Mouse (Mus musculus) heart, adult 8-10 months (tissue): Measurements from ENCODE around the gene Kantr. TPM values are rescaled to one million over a fixed set of nuclear protein-coding genes. Genes with fewer than 3 reads are reported as not detected.

Experiments
- DNase-seq: peaks from one replicate; pipeline ENCODE4 v3.0.0; 2022; ENCODE audit warnings: low spot score
- total RNA-seq, 4 experiments: library from RNA; stranded (reverse); gene quantifications; 2 replicates each; pipeline ENCODE4 v1.2.4; 2022

Gene Kantr
- total RNA-seq, 4 experiments from 2014 or later = 2.3 to 5.2 (median 2.5) TPM

GRCm38 (mm10) chrX:152284746-152285145 lies 42.5 kb downstream of the Kantr start:
- DNase-seq = no peak

GRCm38 (mm10) chrX:152279384-152279783 lies 47.9 kb downstream of the Kantr start:
- no peak for DNase-seq

- DNase-seq = peak; percentile 1
Observed at GRCm38 (mm10) chrX:152271189-152271588, 56.1 kb downstream of the Kantr start.

Other genes with a start within 250 kb of the Kantr start
- gene Iqsec2, start 183.2 kb downstream of the Kantr start, total RNA-seq = 10 to 100 TPM; 64.3 to 87.0 (median 82.0) TPM
- gene Kdm5c, start 94.5 kb downstream of the Kantr start, total RNA-seq = 10 to 100 TPM; 26.9 to 54.4 (median 37.6) TPM
- 10 to 100 TPM; 10.9 to 17.1 (median 11.9) TPM for gene Tspyl2, start 14.9 kb upstream of the Kantr start, total RNA-seq
- under 1 TPM in 3 of 4 experiments, not detected in 1; 0.22 to 0.65 (median 0.41) TPM for gene Gpr173, start 41.2 kb upstream of the Kantr start, total RNA-seq
- not detected for gene Cldn34a, start 235.8 kb upstream of the Kantr start, total RNA-seq